Mouse (Mus musculus) lung, adult 2 months (tissue): ENCODE measurements around the gene Lhx4.

Source experiments
- CTCF ChIP-seq: fragments of 200-500 bp; IDR thresholded peaks from 2 replicates; pipeline ENCODE4 v1.5.1; 2011; ENCODE audit warnings: mild to moderate bottlenecking, low read length, control low read depth; ENCODE audit not compliant: insufficient read depth
- POLR2A ChIP-seq: fragments of 200-500 bp; IDR thresholded peaks from 2 replicates; pipeline ENCODE4 v1.6.1; 2011; ENCODE audit warnings: low read depth, mild to moderate bottlenecking, control low read depth, low read length, borderline replicate concordance; ENCODE audit errors: extremely low read depth

DNA sequence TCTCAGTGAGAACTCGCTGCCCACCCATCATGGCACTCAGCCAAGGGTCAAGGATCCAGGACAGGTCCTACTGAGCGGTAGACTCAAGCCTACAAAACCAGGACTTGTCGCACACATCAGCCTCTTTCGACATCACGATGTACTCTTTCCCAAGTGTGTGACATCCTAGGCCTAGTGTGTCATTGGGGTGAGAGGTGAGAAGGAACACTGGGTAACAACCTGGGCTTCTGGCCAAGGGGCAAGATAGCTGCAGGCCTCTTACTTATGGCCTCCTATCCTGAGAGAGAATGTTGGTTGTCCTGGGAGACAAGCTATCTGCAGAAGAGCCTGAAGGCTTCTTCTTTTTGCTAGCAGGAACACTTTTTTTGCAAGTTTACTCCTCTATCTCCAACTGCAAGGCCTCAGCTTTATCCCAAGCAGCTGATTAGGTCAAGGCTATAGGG lies 44.3 kb upstream of the Lhx4 start:
- TF ChIP-seq POLR2A (no peak), CTCF (no peak)
